Mouse (Mus musculus) adrenal gland, postnatal 10 days (tissue): ENCODE data around the gene Gm14410. TPM values are rescaled to one million over a fixed set of nuclear protein-coding genes. Genes with fewer than 3 reads are reported as not detected.
"Not testable (repeated sequence)": the region's sequence is repeated elsewhere in the genome, so short reads cannot be mapped to it uniquely, and the experiment has no call there.

Experiments
- DNase-seq: peaks from one replicate; pipeline ENCODE4 v3.0.0; 2021; ENCODE audit warnings: mixed read lengths
- long read RNA-seq, 2 experiments: library from polyadenylated mRNA; stranded (forward); transcript quantifications; one replicate each; pipeline ENCODE4 v2.0.0; 2021
- total RNA-seq, 2 experiments: library from RNA; stranded (reverse); gene quantifications; 2 replicates each; pipeline ENCODE4 v1.2.3; 2021

Gene Gm14410
- total RNA-seq: 10 to 100 TPM; 24.2 to 31.5 TPM
- long read RNA-seq, experiment 1, transcript Gm14410-201 (4 exons, 912 nt): major isoform, 10 of 13 reads
- long read RNA-seq, experiment 1, partial matches to known transcripts: 0 of 13 reads
- long read RNA-seq, experiment 1, other reads (novel, unspliced or antisense): 3 of 13 reads
- long read RNA-seq, experiment 2, transcript Gm14410-201 (4 exons, 912 nt): major isoform, 7 of 12 reads
- long read RNA-seq, experiment 2, partial matches to known transcripts: 1 of 12 reads
- long read RNA-seq, experiment 2, other reads (novel, unspliced or antisense): 4 of 12 reads

- DNase-seq: peak; percentile 86
Observed at GRCm38 (mm10) chr2:177206341-177206740, at the start of gene Gm14410. Gm14410 (minus strand) TSS chr2:177206421.

- not testable (repeated sequence) for DNase-seq
Observed at GRCm38 (mm10) chr2:177247449-177247848, 41.2 kb upstream of the Gm14410 start.

GRCm38 (mm10) chr2:177230461-177230860 is 24.2 kb upstream of the Gm14410 start:
- DNase-seq: not testable (repeated sequence)

- DNase-seq: not testable (repeated sequence)
Observed at GRCm38 (mm10) chr2:177172749-177173148, 33.5 kb downstream of the Gm14410 start.

Other genes starting within 250 kb of the Gm14410 start
- gene Gm14419, start 205.5 kb downstream of the Gm14410 start, total RNA-seq: 10 to 100 TPM; 29.5 to 32.9 TPM
- under 1 TPM; 0.51 to 0.91 TPM for gene Gm14401, start 132.1 kb downstream of the Gm14410 start, total RNA-seq
- gene Gm14409, start 60.6 kb upstream of the Gm14410 start, total RNA-seq: 1 to 10 TPM in 1 of 2 experiments, under 1 TPM in 1; 0.93 to 1.8 TPM
- gene Gm14412, start 117.9 kb upstream of the Gm14410 start, total RNA-seq: 1 to 10 TPM; 1.1 to 1.5 TPM
- gene Gm14418, start 191.9 kb upstream of the Gm14410 start, total RNA-seq: 10 to 100 TPM; 17.5 to 24.4 TPM